Mouse (Mus musculus) kidney, adult 2 months (tissue): ENCODE results near the gene Ptger4.

Experiments
- CTCF ChIP-seq: fragments of 200-500 bp; conservative IDR thresholded peaks from 2 replicates; pipeline ENCODE4 v1.5.1; 2011; ENCODE audit warnings: low read depth, mild to moderate bottlenecking, control low read depth, low read length, moderate library complexity, mixed read lengths; ENCODE audit not compliant: insufficient read depth, insufficient read length
- POLR2A ChIP-seq: fragments of 200-500 bp; IDR thresholded peaks from one replicate; pipeline ENCODE4 v1.6.1; 2011; ENCODE audit warnings: low read depth, low read length, control low read depth

GRCm38 (mm10) chr15:5187116-5187515 is 56.9 kb downstream of the Ptger4 start:
- TF ChIP-seq CTCF = no peak
- TF ChIP-seq POLR2A = no peak
